Mouse (Mus musculus): ENCODE measurements around the gene Ccdc180. TPM values are rescaled to one million over a fixed set of nuclear protein-coding genes. Genes with fewer than 3 reads are reported as not detected.

Gene Ccdc180
- 0.01 TPM in 2 replicates for polyA plus RNA-seq (2012; rRNA removed)
- 0.06 and 0.08 TPM in 2 replicates for polyA plus RNA-seq (2014; fragmentation: Nextera tagmentation; extraction: Ambion mirVana)

DNA sequence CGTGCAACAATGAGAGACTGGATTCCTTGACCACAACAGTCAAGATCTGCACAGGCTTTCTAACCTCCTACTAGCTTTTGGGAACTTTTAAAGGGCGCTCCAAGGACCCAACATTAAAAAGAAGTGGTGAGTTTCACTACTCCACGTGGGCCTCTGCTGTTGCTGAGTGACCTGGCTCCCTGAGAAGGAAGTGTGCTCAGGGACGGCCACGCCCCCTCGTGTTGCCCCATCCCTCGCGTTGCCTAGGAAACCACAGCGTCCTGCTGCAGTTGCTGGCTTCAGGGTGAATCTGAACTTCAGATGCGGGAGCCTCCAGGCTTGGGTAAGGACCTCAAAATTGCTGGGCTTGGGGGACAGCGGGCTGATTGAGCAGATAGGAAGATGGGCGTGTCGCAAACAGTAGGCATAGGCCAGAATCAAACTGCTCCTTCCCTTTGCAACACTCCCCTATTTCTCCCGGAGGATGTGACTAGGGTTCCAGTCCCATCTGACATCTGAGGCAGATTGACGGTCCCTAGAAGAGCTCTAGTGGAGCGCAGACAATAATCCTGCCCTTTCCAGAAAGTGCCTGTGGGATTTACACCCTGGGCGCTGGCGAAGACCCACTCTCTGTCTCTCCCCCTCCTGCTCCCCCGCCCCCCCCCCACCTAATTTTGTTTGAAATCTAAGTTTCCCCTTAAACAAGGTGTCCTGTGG lies at the start of gene Ccdc180:
TSS of gene Ccdc180 (plus strand) at position 238 of the 696 bp plus-strand sequence.
- Histone ChIP-seq H3K4me2 (ENCODE audit: low read depth) (no peak within 1 kb of the TSS), H3K4me1 (replicated peaks; ENCODE audit: control insufficient read depth in 2 of 2, insufficient read depth in 2 of 2, low read length in 1 of 2) (peaks cover 0 to 2% of the 10 kb centered on the region in 2 experiments; a peak in 1 of 4 replicates), H3K36me3 (replicated peaks; ENCODE audit: control insufficient read depth, insufficient read depth, low read depth) (no peaks in the 10 kb centered on the region), H3K4me3 (ENCODE audit: insufficient read depth in 1 of 2, low read depth in 2 of 2, low read length in 2 of 2) (no peak within 1 kb of the TSS), H3K9ac (replicated peaks) (no peak within 1 kb of the TSS), H3K9me3 (ENCODE audit: control insufficient read depth, low read length) (no peaks in the 10 kb centered on the region), H3K27ac (no peak within 1 kb of the TSS), H3K27me3 (ENCODE audit: control insufficient read depth, insufficient read depth, low read length) (no peaks in the 10 kb centered on the region)
- peak; percentile 27 to 48 (median 35) for DNase-seq (ENCODE audit: low read depth in 3 of 3, low spot score in 3 of 3)
- 19% methylated on average over 19 of the region's 19 CpGs for WGBS (ENCODE audit: insufficient replicate concordance)
- no peak for TF ChIP-seq CTCF (IDR thresholded peaks at IDR 0.05; ENCODE audit: low read depth)
- no peak for TF ChIP-seq EP300 (IDR thresholded peaks at IDR 0.05; ENCODE audit: low read depth)
- no peak for ATAC-seq (ENCODE audit: insufficient read depth)

- Histone ChIP-seq H3K4me3 (ENCODE audit: insufficient read depth in 1 of 2, low read depth in 2 of 2, low read length in 2 of 2) (no peak overlapping the region), H3K9ac (replicated peaks) (no peak overlapping the region), H3K27ac (no peak overlapping the region), H3K36me3 (replicated peaks; ENCODE audit: control insufficient read depth, insufficient read depth, low read depth) (no peaks in the 10 kb centered on the region), H3K9me3 (ENCODE audit: control insufficient read depth, low read length) (no peaks in the 10 kb centered on the region), H3K4me2 (ENCODE audit: low read depth) (no peak overlapping the region), H3K27me3 (ENCODE audit: control insufficient read depth, insufficient read depth, low read length) (no peaks in the 10 kb centered on the region), H3K4me1 (replicated peaks; ENCODE audit: control insufficient read depth in 2 of 2, insufficient read depth in 2 of 2, low read length in 1 of 2) (no peaks in the 10 kb centered on the region)
- ATAC-seq (ENCODE audit: insufficient read depth) (no peak), DNase-seq (ENCODE audit: low read depth in 3 of 3, low spot score in 3 of 3) (no peak)
- WGBS (ENCODE audit: insufficient replicate concordance) = 38% methylated on average over 14 of the region's 14 CpGs
- TF ChIP-seq CTCF (IDR thresholded peaks at IDR 0.05; ENCODE audit: low read depth) (peak; percentile 74), EP300 (IDR thresholded peaks at IDR 0.05; ENCODE audit: low read depth) (no peak)
These were observed 45.7 kb upstream of the Ccdc180 start for GRCm38 (mm10) chr4:45844355-45844754.

GRCm38 (mm10) chr4:45846263-45846662 lies 43.8 kb upstream of the Ccdc180 start:
- TF ChIP-seq EP300 (IDR thresholded peaks at IDR 0.05; ENCODE audit: low read depth) = no peak
- no peak for TF ChIP-seq CTCF (IDR thresholded peaks at IDR 0.05; ENCODE audit: low read depth)
- Histone ChIP-seq H3K4me3 (ENCODE audit: insufficient read depth in 1 of 2, low read depth in 2 of 2, low read length in 2 of 2) (no peak overlapping the region), H3K36me3 (replicated peaks; ENCODE audit: control insufficient read depth, insufficient read depth, low read depth) (no peaks in the 10 kb centered on the region), H3K9ac (replicated peaks) (no peak overlapping the region), H3K27me3 (ENCODE audit: control insufficient read depth, insufficient read depth, low read length) (no peaks in the 10 kb centered on the region; the same call in 1 of the 2 replicates), H3K9me3 (ENCODE audit: control insufficient read depth, low read length) (no peaks in the 10 kb centered on the region), H3K4me1 (replicated peaks; ENCODE audit: control insufficient read depth in 2 of 2, insufficient read depth in 2 of 2, low read length in 1 of 2) (no peaks in the 10 kb centered on the region), H3K27ac (no peak overlapping the region), H3K4me2 (ENCODE audit: low read depth) (no peak overlapping the region)
- ATAC-seq (ENCODE audit: insufficient read depth) (no peak), DNase-seq (ENCODE audit: low read depth in 3 of 3, low spot score in 3 of 3) (no peak)
- WGBS (ENCODE audit: insufficient replicate concordance) = 57% methylated on average over 2 of the region's 2 CpGs

- DNase-seq (ENCODE audit: low read depth in 3 of 3, low spot score in 3 of 3) = no peak
- H3K4me3 ChIP-seq (ENCODE audit: insufficient read depth in 1 of 2, low read depth in 2 of 2, low read length in 2 of 2) = peak within 1 kb of the TSS; percentile 35 to 42
These were observed 41.8 kb upstream of the Ccdc180 start, which contains the start of gene Stra6l for GRCm38 (mm10) chr4:45848109-45848824. Gene Stra6l, plus strand, starts transcription at chr4:45848664.

GRCm38 (mm10) chr4:45848825-45849156 lies 41.3 kb upstream of the Ccdc180 start:
- Histone ChIP-seq H3K4me1 (replicated peaks; ENCODE audit: control insufficient read depth in 2 of 2, insufficient read depth in 2 of 2, low read length in 1 of 2) (no peaks in the 10 kb centered on the region; a peak in 1 of 4 replicates), H3K9ac (replicated peaks) (no peak overlapping the region), H3K36me3 (replicated peaks; ENCODE audit: control insufficient read depth, insufficient read depth, low read depth) (no peaks in the 10 kb centered on the region), H3K27ac (no peak overlapping the region), H3K4me2 (ENCODE audit: low read depth) (peak overlapping the region; percentile 23), H3K4me3 (ENCODE audit: insufficient read depth in 1 of 2, low read depth in 2 of 2, low read length in 2 of 2) (peak overlapping the region; percentile 35 to 42), H3K9me3 (ENCODE audit: control insufficient read depth, low read length) (no peaks in the 10 kb centered on the region), H3K27me3 (ENCODE audit: control insufficient read depth, insufficient read depth, low read length) (no peaks in the 10 kb centered on the region; the same call in 1 of the 2 replicates)
- no peak for ATAC-seq (ENCODE audit: insufficient read depth)
- TF ChIP-seq CTCF (IDR thresholded peaks at IDR 0.05; ENCODE audit: low read depth) (no peak), EP300 (IDR thresholded peaks at IDR 0.05; ENCODE audit: low read depth) (no peak)
- DNase-seq (ENCODE audit: low read depth in 3 of 3, low spot score in 3 of 3) = no peak
- 26% methylated on average over 10 of the region's 10 CpGs for WGBS (ENCODE audit: insufficient replicate concordance)

More at GRCm38 (mm10) chr4:45848109-45848824, 41.8 kb upstream of the Ccdc180 start, which contains the start of gene Stra6l:
- Histone ChIP-seq H3K9ac (replicated peaks) (no peak within 1 kb of the TSS), H3K27ac (no peak within 1 kb of the TSS), H3K36me3 (replicated peaks; ENCODE audit: control insufficient read depth, insufficient read depth, low read depth) (no peaks in the 10 kb centered on the region), H3K27me3 (ENCODE audit: control insufficient read depth, insufficient read depth, low read length) (no peaks in the 10 kb centered on the region; the same call in 1 of the 2 replicates), H3K4me2 (ENCODE audit: low read depth) (peak within 1 kb of the TSS; percentile 23), H3K9me3 (ENCODE audit: control insufficient read depth, low read length) (no peaks in the 10 kb centered on the region), H3K4me1 (replicated peaks; ENCODE audit: control insufficient read depth in 2 of 2, insufficient read depth in 2 of 2, low read length in 1 of 2) (no peaks in the 10 kb centered on the region; a peak in 1 of 4 replicates)
- WGBS (ENCODE audit: insufficient replicate concordance) = 23% methylated on average over 10 of the region's 10 CpGs
- TF ChIP-seq EP300 (IDR thresholded peaks at IDR 0.05; ENCODE audit: low read depth) = no peak
- TF ChIP-seq CTCF (IDR thresholded peaks at IDR 0.05; ENCODE audit: low read depth) = no peak
- no peak for ATAC-seq (ENCODE audit: insufficient read depth)

Measured in liver, embryonic 14.5 days (tissue).